Mouse (Mus musculus) adrenal gland, postnatal 4 days (tissue): Measurements from ENCODE around the gene Lrrc49. TPM values are rescaled to one million over a fixed set of nuclear protein-coding genes. Genes with fewer than 3 reads are reported as not detected.

ENCODE experiments used
- DNase-seq, 2 experiments: peaks; one replicate each; pipeline ENCODE4 v3.0.0; 2021 to 2022; ENCODE audit warnings: low spot score in 2 of 2, mixed read lengths in 2 of 2
- total RNA-seq, 2 experiments: library from RNA; stranded (reverse); gene quantifications; 2 replicates each; pipeline ENCODE4 v1.2.3; 2021

Gene Lrrc49
- total RNA-seq, 2 experiments from 2014 or later: 38.0 to 39.5 TPM

GRCm38 (mm10) chr9:60601936-60602335, 86.0 kb downstream of the Lrrc49 start:
- DNase-seq: no peak

DNA sequence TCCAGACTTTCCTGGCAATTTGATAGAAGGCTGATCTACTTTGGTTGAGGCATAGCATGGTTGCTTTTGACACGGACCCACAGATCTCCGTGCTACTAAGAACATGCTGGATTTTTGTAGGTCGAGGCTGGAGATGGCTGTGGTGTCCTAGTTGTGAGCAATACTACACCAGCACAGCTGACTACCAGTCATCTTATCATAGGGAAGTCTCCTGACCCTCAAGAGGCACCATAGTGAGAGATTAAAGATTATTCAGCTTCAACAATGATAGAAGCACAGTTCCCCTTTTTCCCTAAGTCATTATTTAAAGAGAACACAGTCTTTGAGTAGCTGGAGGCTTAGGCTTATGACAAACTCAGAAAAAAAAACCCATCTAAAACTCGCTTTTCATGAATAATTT, 87.7 kb downstream of the Lrrc49 start:
- no peak for DNase-seq

DNA sequence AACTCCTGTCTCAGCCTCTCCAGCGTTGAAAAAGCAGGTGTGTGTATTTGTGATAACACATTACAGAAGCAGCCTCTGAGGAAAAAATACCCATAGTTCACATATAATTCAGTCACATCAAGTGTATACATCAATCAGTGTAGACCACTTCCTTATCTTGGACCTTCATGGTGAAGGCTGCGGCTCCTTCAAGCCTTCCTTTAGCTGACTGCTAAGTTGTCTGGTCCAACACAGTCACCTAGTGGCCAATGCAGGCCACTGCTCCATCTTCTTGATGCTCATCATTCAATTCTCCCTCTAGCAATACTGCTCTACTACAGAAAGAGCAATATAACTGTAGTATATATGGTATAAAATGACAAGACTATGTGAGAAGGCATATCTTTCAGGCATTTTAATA, 88.5 kb downstream of the Lrrc49 start:
- no peak for DNase-seq

DNA sequence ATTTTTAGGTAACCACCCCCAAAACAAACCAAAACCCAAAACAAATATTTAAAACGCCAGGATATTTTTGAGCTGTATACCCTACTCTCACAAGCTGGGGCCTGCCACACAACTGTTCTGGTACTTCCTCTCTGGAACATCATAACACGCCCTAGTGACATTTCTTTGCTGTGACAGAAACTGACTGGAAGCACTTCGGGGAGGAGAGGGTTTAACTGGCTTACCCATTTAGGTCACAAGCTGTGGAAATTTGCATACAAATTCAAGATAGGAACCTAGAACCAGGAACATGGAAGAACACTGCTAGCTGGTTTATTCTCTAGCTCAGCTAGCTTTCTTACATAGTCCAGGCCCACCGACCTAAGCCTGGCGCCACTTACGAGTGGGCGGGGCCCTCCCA, 92.6 kb downstream of the Lrrc49 start:
- DNase-seq: no peak

DNA sequence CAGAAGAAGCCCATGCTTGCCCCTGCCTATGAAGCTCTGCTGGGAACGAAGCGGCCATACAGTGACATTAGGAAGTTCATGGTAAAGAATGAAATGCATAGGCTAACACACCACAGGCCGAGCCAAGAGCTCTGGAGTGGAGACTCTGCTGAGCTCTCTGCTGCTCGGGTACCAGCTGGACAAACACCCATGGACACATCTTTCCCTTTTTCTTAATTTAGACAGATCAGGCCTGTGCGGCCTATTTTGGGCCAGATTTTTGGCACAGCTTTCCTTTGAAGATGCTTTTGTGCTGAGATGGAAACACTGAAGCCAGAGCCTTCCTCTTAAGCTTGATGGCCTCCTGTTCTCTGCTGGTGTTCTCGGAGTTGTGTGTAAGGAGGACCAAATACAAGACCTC, 95.0 kb downstream of the Lrrc49 start:
- DNase-seq: no peak

GRCm38 (mm10) chr9:60592363-60592762, 95.6 kb downstream of the Lrrc49 start:
- DNase-seq: no peak

- DNase-seq: no peak
These were observed 96.9 kb downstream of the Lrrc49 start for GRCm38 (mm10) chr9:60590871-60591624.

GRCm38 (mm10) chr9:60588914-60589313, 99.0 kb downstream of the Lrrc49 start:
- no peak for DNase-seq

DNA sequence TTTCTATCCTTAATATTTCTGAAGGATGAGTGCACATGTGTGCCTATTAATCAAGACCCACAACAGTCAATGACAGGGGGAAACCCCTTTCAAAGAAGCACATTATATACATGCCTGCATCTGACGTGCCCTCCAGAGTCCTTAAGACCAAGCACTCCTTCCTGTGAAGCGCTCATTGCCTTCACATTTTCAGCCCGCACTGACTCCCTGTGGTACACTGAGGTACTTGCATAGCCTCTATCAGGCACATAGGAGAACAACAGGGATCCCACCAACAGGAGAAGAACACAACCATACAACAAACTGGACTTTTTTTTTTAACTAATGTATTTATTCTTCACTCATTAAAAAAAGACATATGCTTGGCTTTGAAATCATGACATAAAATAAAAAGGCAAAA, 101.0 kb downstream of the Lrrc49 start:
- DNase-seq: no peak

- DNase-seq: no peak
These were observed 102.8 kb downstream of the Lrrc49 start for GRCm38 (mm10) chr9:60585206-60585605.

DNA sequence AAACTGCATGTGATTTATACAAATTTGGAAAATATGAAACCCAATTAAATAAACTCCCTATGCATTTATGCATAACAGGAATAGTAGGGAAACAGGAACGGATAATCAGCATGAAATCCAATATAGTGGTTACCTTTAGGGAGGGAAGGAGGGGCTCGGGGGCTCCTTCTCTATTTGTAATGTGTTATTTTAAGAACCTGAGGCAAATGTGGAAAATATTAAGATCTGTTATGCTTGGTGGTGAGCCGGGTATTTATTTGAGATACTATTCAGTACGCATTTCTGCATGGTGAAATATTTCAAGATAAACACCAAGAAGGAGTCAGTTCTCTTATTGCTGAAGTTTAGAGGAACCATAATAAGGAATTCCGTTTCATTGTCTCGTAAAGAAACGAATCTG, 105.4 kb downstream of the Lrrc49 start:
- no peak for DNase-seq

DNA sequence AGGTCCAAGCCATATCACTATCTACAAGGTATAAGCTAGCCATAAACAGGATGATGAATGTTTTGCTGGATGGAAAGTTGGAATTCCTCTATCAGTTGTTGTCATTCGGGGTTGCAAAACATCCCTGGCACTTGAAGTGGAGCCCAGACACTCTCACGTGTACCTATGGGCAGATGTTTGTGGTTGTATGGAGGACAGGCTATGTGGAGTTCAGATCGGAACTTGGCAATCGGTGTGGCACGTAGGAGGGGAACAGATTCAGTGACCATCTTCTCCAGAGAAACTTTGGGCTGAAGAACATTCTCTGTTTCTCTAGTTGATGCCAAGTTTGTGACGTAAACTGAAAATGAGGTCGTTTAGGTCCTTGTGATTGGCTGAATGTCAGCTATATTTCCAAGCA, 114.9 kb downstream of the Lrrc49 start:
- no peak for DNase-seq

GRCm38 (mm10) chr9:60571725-60572124, 116.2 kb downstream of the Lrrc49 start:
- no peak for DNase-seq

- DNase-seq: no peak
These were observed 116.9 kb downstream of the Lrrc49 start for GRCm38 (mm10) chr9:60571041-60571440.

GRCm38 (mm10) chr9:60569366-60569765, 118.6 kb downstream of the Lrrc49 start:
- DNase-seq: no peak

DNA sequence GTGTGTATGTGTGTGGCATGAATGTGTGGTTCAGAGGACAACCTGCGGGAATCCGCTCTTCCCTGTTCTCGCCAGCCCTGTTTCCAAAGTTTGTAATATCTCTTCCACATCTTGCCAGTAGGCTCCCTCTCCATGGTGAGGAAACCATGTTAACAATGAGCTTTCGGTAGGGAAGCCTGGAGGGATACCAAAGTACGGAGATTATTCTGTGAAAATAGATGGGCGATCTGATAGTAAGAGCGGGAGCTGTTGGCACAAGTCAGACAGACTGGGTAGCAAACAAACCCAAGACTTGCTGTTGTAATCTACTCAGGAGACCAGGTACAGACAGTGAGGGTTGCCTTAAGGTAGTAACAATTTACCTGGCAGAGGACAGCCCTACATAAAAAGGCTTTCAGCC, 124.1 kb downstream of the Lrrc49 start:
- no peak for DNase-seq

GRCm38 (mm10) chr9:60562443-60563371, 125.3 kb downstream of the Lrrc49 start:
- no peak for DNase-seq

GRCm38 (mm10) chr9:60561641-60562289, 126.2 kb downstream of the Lrrc49 start:
- no peak for DNase-seq

DNA sequence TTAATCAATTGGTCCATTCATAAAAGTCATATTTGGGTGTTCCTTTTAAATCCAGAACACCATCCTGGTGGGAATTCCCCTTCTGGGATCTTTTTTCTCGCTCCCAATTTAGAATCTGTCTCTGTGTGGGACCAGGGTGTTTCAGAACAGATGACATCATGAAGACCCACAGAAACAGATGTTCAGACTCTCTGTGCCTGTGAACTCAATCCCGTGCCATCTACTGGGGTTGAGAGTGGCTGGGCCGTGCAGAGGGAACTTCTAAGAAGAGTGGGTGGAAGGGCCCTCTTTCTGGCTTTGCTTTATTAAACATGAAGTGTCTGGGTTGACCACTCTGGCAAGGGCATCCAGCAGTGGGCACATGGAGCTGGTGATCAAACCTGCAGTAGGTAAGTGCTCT, 129.5 kb downstream of the Lrrc49 start:
- DNase-seq: no peak

DNA sequence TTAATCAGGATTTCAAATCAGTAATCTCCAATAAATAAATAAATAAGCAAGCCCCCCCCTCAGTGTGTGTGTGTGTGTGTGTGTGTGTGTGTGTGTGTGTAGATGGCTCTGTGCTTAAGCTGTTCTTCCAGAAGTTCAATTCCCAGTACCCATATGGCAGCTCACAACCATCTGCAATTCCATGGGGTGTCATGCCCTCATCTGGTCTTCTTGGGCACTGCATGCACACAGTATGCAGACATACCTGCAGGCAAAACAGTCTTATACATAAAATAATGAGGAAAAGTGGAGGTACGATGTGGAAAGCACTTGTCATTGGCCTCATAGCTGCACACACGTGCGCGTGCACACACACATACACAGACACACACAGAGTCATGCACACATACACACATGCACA, 136.7 kb downstream of the Lrrc49 start:
- no peak for DNase-seq

- DNase-seq: peak; percentile 5 to 18
These were observed 139.8 kb downstream of the Lrrc49 start for GRCm38 (mm10) chr9:60548182-60548581.

DNA sequence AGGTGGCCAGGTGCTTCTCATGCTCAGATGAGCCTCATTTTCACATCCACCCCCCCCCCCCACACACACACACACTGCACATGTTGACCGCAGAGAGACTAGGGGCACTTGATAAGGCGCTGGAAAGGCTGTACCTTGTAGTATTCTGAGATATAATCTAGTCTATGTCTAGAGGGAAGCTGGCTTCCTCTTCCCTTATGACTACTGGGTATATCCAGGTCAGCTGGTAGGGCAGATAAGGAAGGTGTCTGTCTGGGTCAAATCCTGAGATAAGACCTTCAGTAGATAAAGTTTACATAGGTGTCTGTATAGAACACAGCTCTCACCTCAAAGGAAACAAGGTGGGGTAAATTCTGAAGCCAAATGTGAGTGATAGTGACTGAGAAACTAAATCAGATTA, 141.8 kb downstream of the Lrrc49 start:
- DNase-seq: no peak
